Mouse (Mus musculus): Measurements from ENCODE around the gene Gclc.

The Gclc gene

DNA sequence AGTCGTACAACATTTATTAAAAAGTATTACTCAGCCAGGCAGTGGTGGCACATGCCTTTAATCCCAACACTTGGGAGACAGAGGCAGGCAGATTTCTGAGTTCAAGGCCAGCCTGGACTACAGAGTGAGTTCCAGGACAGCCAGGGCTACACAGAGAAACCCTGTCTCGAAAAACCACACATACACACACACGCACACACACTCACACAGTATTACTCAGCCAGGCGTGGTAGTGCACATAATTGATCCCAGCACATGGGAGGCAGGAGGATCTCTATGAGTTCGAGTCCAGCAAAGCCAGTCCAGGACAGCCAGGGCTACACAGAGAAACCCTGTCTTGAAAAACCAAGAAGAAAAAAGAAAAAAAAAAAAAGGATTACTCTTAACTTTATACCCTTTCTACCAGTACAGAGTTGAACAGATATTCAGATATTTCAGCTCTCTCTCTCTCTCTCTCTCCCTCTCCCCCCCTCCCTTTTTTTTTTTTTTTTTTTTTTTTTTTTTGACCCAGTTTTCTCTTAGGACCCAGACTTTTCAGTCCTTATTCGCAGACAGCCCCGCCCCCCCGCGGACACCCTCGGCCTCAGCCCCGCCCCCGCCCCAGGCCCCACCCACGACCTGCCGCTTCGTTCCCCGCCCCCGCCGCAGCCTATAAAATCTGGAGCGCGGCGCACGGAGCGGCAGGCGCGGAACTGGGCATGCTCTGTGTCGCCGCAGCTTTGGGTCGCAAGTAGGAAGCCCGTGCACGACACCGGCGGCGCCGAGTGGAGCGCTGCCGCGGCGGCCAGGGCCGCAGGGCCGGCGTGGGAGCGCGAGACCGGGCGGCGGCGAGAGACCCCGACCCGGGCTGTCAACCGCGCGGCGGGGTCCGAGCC lies at the start of gene Gclc:
TSS of gene Gclc (plus strand) at position 683 of the 875 bp plus-strand sequence.
- DNase-seq (ENCODE audit: low spot score in 2 of 2): peak; percentile 87 to 89

DNA sequence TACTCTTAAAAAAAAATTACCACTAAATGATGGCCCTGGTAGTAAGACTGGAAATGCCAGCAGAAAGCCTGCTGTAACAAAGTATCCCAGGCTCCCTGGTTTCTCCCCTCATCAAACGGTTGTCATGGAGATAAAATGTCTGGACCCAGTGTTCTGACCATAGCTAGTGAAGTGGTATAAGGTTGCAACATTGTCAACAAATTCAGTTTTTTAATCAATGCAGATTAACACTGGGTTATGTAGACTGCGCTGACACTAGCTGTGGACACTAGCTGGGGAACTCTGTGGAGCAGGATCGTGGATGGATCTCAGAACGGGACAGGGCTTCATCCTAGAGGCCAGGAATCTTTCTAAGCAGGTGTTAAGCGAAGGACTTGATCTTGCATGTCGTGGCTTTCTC lies 47.8 kb upstream of the Gclc start:
- DNase-seq (ENCODE audit: low spot score in 2 of 2): no peak

DNA sequence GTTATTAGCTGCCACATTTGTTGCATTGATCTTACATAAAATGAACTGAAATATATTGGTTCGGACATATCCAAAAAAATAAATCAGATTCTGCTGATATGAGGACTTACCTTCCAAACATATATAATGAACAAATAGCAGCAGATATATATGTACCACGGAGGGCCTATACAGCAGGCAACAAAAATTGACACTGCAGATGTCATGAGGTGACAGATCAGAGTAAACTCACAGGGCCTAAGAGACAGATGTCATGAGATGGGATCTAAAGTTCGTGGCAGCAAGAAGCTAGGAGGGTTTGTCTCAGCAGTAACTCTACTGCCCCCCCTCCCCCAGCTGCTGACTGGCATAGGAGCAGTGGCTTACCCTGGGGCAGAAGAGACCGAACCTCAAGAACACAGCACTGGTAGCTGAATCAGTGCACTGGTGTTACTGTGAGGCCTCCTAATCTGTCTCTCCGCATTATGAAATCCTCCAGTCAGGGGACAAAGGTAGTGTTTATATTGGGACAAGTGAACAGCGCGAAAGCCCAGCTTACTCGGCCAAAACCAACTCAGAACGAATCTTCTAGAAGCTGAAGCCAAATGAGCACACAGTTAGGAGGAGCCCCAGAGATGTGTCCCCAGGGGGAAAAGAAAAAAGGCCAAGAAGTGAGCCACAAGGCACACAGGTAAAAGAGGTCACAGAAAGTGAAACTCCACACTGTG lies 46.7 kb upstream of the Gclc start:
- DNase-seq (ENCODE audit: low spot score in 2 of 2): no peak

- DNase-seq (ENCODE audit: low spot score in 2 of 2): no peak
Measured at GRCm38 (mm10) chr9:77708950-77709349, 45.4 kb upstream of the Gclc start.

GRCm38 (mm10) chr9:77711021-77711569 lies 43.2 kb upstream of the Gclc start:
- DNase-seq (ENCODE audit: low spot score in 2 of 2): no peak

DNA sequence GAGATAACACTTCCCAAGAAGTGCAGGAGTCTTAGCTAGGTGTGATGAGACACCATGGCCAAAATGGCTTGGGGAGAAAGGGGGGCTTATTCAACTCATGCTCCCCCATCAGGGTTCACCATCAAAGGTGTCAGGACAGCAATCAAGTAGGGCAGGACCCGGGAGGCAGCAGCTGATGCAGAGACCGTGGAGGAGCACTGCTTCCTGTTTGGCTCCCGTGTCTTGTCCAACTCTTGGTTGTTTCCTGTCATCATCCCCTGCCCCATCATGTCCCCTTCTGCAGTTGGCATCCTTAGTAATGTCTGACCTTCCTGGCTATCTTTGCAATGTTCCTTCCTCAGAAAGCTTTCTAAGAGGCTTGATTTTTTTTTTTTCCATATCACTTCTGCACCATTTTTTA lies 41.5 kb upstream of the Gclc start:
- no peak for DNase-seq (ENCODE audit: low spot score in 2 of 2)

DNA sequence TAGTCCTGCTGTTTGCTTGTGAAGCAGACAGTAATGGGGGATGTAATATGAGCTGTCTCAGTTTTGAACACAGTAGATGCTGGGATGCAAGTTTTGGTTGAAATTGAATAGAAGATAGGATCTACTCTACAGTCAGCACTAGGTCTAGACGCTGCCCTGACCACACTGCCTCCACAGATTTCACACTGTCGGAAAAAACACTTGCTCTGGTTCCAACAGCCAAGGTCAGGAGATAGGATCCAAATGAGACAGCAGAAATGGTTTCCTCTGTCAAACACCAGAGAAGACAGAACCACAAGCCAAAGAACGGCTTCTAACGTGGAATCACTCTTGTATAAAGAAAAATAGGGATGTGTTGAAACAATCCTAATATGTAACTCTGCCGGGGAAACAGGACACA lies 41.0 kb upstream of the Gclc start:
- DNase-seq (ENCODE audit: low spot score in 2 of 2): no peak

GRCm38 (mm10) chr9:77715262-77715661 lies 39.1 kb upstream of the Gclc start:
- DNase-seq (ENCODE audit: low spot score in 2 of 2): no peak

GRCm38 (mm10) chr9:77716009-77716408 lies 38.3 kb upstream of the Gclc start:
- no peak for DNase-seq (ENCODE audit: low spot score in 2 of 2)

DNA sequence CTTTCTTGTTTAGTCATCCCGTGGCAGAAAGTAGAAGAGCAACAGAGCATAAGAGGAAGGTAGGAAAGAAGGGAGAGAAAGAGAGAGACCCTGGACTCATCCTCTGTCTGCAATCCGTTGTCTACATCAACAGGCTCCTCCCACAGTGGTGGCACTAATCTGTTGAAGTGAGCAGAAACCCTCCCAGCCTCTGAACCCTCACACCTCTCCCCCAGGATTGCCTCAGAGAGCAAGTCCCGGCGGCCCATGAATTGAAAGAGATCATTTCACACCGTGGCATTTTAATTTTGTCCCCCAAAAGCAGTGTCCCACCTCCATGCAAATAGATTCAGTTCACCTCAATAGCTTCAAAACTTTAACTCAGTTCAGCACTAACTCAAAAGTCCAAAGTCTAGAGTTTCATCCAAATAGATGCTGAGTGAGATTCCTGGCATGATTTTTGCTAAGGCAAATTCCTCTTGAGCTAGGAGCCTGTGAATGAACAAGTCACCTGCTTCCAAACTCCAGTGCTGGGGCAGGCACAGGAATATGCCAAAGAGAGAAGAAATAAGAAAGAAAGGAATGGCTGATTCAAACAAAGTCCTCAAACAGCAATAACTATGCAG lies 36.4 kb upstream of the Gclc start:
- no peak for DNase-seq (ENCODE audit: low spot score in 2 of 2)

DNA sequence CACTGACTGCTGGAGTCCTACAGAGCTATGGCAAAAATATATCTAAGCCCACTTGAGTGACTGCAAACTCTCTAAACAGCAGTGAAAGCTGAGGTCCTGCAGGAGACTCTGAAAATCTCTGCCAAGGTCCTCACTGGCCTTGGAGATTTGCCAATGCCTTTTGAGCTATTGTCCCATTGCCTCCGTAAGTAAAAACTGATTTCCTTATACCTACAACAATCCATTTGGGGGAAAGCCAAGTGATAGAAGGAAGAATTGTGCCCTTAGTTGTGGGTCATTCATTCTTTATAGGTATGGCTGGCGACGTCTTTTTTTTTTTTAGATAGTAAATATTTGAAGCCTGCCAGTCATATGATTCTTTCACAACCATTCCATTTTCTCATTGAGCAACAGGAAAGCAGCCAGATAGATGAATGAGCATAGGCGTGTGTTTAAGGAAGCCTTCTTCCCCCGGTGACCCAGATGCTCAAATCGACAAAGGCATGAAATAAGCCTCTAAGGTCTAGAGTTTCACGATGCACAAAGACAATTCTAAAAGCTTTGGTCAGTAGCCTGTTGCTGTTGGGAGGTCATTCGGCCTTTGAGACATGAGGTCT lies 35.4 kb upstream of the Gclc start:
- no peak for DNase-seq (ENCODE audit: low spot score in 2 of 2)

DNA sequence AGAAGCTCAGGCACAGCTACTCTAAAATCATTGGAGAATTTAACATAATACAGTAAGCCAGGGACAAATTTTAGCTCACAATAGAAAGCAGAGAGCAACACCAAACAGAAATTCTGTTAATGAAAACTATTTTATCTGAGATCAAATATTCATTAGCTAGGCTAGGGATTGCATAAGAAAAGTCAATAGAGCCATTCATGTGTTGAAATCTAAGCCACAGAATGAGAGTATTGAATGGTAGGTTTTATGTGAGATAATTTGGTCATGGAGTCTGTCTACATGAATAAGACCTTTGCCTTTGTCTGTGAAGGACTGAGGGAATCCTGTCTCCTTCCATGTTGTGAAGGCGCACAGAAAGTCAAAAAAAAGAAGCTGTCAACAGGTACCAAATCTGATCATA lies 34.7 kb upstream of the Gclc start:
- DNase-seq (ENCODE audit: low spot score in 2 of 2): no peak

DNA sequence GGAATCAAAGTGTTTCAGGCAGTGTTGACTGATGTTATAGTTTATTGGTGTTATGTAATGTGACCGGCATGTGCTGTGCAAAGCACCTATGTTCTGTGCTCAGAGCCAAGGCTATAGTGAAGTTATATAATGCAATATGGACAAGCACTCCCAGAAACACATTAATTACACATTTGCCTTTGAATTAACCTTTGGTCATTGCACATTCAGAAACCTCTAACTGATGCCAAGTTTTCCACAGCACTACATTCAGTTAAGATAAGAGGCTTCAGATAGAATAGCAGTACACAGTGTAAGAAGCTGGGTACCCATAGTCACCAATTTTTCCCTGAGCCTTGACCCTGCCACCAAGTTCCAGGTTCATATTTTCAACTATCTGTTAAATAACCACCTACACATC lies 32.0 kb upstream of the Gclc start:
- no peak for DNase-seq (ENCODE audit: low spot score in 2 of 2)

DNA sequence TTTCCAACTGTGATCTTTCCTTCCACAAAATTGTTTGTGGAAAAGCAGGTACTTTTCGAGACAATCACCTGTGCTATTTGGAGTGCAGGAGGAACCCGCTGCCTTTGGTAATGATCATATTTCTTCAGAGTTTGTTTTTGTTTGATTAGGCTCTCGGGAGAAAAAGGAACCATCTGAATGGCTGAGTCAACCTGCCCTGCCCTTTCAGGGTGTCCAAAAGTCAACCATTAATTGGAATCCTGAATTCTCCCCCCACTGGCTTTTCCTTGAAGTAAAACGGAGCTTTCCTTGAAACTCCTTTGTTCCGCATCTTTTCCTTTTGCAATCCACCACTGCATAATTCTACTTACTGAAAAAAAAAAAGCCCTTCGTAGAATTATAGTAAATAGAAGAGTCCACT lies 30.1 kb upstream of the Gclc start:
- DNase-seq (ENCODE audit: low spot score in 2 of 2): no peak

DNA sequence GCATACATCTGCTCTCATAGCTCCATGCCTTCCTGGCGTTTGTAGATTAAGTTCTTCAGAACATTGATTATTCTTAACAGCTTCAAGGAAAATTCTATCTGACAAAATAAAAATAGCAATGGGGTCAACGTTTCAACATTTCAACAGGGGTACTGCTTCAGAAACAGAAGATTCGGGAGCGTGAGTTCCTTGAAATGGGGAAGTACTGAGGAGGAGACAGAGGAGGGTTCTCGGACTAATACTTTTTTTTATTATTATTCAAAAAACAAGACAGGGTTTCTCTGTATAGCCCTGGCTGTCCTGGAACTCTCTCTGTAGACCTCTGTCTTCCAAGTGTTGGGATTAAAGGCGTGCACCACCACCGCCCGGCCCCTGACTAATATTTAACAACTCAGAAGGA lies 28.9 kb upstream of the Gclc start:
- DNase-seq (ENCODE audit: low spot score in 2 of 2): no peak

- DNase-seq (ENCODE audit: low spot score in 2 of 2): no peak
Measured at GRCm38 (mm10) chr9:77726018-77726684, 28.2 kb upstream of the Gclc start.

GRCm38 (mm10) chr9:77727012-77727411 lies 27.3 kb upstream of the Gclc start:
- DNase-seq (ENCODE audit: low spot score in 2 of 2): no peak

- no peak for DNase-seq (ENCODE audit: low spot score in 2 of 2)
Measured at GRCm38 (mm10) chr9:77732067-77732466, 22.3 kb upstream of the Gclc start.

DNA sequence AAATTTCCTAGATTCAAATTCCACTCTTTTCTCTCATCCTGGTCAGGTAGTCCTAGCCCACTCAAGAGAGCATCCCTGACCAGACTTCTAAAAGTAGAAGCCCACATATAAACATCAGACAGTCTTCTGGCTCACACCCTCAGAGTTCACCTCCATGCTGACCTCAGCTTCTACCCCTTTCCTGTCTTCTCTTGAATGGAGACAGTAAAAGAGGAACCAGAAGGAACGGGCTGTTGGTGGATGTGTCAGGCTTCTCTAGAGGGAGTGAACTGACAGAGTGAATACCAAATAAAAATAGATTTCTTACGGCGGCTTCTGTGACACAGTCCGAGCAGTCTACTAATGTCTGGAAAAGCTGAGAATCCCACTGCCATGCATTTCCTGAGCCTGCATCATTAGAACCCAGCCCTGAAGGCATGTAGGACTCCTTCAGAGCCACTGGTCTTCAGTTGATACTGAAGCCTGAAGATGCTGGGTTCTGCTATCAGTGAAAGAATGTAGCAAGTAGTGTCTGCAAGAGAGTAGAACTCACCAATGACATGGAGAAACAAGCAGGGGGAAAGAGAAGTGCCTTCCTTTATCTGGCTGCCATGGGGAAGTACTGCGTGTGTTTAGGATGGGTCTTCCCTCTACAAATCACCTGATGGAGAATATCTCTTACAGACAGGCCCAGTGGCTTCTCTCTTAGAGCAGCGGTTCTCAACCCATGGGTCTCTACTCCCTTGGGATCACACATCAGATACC lies 16.9 kb upstream of the Gclc start:
- DNase-seq (ENCODE audit: low spot score in 2 of 2): no peak

- DNase-seq (ENCODE audit: low spot score in 2 of 2): no peak
Measured at GRCm38 (mm10) chr9:77741452-77741851, 12.9 kb upstream of the Gclc start.

DNA sequence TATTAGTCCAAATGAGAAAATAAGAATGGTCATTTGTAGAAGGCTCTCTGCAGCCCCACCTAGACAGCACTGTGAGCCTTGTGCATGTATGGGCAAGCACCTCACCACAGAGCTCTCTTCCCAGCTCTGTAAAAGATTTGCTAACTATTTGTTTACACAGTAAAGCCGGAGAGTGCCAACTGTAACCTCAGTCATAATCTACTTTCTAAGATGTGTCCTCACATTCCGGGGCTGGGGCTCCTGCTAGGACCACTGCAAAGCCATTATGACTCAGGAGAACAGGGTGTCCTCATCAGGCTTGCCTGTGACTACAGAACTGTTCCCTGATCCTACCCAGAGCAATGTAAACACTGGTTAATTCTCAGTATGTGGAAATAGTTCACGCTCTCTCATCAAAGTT lies 9.5 kb upstream of the Gclc start:
- no peak for DNase-seq (ENCODE audit: low spot score in 2 of 2)
